Mouse (Mus musculus) spleen, postnatal 10 days (tissue): ENCODE measurements around the gene Prlh.

Experiments used
- DNase-seq, 2 experiments: peaks; one replicate each; pipeline ENCODE4 v3.0.0; 2021 to 2022; ENCODE audit warnings: low spot score in 2 of 2

Prlh gene

DNA sequence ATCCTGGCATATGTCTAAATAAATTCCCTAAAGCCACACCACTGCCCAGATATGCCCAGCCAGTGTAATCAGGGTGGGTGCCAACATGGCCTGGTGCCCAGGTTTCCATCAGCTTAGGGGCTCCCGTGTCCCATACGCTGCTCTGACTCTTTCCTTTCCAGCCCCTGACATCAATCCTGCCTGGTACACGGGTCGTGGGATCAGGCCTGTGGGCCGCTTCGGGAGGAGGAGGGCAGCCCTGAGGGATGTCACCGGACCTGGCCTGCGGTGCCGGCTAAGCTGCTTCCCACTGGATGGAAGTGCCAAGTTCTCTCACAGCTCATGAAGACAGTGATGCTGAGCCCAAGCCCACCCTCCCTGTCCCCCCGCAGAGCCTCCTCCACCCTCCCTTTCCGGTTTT is 780 bp downstream of the Prlh start:
- DNase-seq: no peak

DNA sequence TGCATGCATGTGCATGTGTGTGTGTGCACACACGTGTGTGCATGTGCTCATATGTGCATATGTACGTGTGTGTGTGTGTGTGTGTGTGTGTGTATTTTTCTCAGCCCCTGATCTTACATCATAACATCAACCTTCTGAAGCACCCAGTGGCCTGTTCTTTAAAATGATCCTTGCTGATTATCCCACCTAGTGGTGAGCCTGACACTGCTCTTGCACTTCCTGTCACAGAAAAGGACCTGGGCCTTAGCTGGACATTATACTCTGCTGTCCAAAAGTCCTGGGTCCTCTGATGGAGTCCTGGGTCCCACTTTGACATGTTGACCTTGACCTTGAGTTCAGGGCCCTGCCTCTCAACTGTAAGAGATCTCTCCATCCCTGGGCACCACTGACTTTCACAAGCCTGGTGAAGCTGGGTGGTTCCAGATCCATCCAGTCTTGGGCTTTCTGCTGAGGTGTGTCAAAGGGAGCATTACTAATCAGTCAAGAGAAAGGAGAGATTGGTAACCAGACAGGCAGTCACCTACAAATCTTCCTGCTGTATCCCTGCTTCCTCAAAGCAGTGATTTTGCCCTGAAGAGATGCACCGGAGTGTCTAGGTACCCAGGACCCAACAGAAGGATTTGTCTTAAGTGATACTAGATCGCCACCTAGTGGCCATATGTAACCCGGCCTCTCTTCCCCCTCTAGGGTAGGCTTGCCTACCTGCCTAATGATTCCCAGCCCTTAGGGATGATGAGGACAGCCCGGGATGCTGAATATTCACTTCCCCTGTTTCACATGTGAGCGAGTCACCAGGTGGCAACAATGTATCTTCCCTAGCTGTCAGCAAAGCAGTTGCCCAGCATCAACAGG is 3.6 kb downstream of the Prlh start:
- DNase-seq: peak in 1 of 2 experiments; percentile 39

DNA sequence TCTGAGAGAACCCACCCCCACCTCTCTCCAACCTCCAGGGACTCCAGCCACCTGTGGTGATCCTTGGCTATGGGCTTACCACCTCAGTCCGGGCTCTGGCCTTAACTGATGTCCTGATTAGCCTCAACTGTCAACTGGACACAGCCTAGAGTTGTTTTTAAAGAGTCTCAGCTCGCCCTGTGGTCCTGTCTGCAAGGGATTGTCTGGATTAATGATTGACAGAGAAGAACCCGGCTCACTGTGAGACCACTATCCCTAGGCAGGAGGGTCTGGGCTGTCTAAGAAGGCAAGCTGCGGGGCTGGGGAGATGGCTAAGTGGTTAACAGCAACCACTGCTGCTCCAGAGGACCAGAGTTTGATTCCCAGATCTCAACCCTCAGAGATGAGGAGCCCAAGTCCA is 9.6 kb downstream of the Prlh start:
- DNase-seq: no peak

DNA sequence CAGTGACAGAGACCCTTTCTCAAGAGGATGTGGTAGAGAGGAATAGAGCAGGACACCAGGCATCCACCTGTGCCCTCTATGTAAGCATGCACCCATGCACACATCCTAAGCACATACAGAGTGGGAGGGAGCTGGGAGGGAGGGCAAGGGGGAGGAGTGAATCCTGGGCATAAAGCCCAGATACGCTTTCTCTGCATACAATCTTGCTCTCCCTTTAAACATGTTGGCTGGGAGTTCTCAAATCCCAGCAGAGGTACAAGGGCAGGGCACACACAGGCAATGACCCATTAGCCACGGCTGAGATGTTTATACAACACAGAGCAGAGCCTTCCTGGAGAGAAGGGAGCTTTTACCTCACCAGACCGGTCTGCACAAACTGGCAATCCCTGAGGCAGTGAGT is 10.1 kb downstream of the Prlh start:
- no peak for DNase-seq

DNA sequence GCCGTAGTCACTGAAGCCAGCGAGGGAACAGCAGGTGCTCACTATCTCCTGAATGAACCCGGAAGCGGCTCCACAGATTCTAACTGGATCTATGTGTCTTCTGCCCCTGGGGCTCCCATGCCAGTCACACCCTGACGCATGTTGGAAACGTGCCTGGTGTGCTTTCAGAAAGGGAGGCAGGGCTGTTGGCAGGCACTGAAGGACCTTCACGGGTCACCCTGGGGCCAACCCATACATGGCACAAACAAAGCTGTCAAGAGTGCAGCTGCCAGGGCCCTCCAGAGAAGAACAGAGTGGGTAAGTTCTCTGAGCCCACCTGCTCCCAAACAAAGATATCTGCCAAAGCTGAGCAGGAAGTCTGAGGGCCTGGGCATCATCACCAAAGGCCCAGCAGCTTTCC is 14.7 kb downstream of the Prlh start:
- no peak for DNase-seq

DNA sequence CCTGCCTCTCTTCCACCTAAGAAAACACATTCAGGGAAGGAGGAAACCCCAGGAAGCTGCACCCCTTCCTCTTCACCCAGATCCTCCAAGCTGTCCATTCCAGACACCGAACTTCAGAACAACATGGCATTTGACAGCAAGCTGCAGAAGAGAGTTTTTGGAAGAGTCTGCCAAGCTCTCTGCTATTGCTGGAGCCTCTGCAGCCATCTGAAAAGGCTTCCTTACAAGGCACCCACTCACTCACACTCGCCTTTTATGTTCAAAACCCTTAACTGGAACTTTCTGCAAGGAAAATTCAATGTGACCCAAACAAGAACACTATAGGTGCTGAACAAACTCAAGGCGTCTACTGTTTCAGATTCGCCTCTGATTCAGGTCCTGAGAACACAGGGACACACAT is 15.7 kb downstream of the Prlh start:
- no peak for DNase-seq

DNA sequence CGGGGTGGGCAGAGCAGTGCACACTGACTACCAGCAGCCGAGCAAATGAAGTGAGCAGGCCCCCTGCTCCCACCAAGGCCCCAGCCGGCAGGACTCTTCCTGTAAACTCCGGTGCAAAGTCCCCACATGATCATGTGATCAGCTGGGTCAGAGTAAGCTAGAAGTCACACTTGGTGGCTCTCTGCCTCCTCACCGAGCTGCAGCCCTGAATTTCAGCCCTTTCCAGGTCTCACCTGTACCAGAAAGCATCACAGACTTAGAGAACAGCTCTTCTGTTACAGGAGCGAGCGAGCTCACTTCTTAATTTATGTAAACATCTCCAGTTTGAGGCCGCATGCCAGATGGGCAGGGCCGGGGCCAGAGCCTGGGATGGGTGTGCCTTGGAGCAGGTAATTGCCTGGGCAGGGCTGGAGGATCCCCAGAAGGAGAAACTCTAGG is 16.5 kb downstream of the Prlh start, which contains the start of gene Rab17:
Rab17 (minus strand) TSS at position 315 of the 438 bp plus-strand sequence.
- no peak for DNase-seq

DNA sequence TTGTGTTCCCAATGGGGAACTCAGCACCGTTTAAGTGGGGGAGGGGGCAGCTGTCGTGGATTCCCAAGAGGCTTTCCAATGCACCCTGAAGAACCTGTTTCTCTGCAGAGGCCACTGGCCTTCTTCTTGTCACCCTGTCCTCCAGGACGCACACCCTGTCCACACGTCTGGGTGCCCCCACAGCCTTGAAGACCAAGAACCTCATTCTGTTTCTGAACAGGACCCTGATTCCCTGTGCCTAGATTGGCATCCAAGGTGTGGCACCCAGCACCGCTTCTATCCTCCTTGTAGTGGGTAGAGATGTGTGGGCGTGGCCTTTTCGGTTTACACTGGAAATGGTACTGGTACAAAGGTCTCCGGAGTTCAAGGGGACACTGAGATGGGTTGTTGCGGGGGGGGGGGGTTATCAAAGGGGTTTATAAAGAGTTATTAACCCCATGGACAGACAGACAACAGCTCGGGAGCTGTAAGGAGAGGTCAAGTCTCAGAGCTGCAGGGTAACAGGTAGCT is 17.0 kb downstream of the Prlh start:
- DNase-seq: no peak

DNA sequence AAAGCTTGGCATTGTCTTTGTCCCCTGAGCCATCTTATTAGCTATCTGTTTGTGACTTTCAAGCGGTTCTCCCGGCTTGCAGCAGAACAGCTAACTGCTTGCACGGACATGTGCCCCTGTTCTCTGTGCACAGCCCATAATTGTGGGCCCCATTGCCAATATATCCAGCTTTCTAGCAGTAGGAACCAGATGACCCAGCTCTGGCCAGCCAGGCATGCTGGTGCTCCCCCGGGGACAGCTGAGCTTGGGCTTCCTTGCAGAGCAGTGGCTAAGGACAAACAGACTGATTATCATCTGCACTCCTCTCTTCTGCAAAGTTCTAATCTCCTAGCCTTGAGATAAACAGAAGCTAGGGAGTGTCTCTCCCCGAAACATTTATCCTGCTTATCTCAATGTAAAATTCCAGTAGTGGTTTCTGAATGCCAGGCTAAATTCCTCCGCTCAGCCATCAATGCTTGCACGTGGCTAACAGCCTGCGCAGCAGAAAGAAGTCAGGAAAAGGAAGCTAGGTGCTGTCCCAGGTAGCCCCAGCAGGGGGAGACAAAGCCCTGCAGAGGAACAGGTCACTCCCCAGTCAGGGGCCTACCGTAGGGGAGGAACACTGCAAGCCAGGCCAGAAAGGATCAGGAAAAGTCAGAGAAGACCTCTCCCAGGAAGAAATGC is 20.1 kb downstream of the Prlh start:
- DNase-seq: peak; percentile 73 to 87

DNA sequence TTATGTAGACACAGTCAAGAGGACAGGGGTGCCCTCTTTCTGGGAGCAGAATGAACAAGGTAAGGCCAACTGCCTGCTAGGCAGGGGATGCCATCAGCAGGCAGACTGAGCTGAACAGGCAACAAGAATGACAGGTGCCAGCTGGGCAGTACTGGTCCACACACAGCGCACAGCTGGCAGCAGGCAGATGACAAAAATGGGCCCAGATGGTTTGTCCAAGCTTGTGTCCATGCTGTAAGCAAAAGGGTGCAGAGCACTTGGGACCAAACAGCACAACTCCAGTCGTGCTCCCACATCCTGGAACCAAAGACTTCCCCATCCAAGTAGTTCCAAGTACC is 20.6 kb downstream of the Prlh start:
- no peak for DNase-seq

DNA sequence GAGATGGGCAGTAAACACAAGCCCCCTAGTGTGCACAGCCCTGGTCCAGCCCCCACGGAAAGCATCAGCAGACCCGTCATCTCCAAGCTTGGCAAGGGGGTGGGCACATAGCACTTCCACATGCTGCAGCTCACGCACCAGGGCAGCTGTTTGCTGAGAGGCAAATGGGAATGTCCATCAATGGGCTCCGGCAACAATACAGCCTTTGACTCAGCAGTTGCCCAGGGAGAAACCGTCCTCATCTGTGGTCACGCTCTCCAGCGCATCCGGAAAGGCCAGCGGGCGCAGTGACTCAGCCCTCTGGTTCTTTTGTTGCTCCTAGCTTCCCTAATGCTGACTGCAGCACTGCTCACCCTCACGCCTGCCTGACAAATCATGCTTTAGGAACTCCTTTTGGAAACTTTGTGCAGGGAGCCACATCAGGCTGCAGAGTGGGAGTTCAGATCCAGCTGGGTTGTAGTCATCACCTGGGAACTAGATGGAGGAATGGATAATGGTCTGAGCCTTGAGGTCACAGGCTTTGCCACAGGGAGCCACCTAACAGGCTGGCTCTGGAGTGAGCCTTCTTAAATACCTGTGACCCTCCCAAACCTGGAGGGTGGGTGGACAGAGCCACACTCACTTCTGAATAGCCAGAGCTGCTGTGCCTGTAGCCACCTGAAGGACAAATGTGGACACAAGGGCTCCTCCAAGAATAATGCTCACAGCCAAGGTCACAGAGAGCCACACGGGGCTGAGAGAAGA is 22.2 kb downstream of the Prlh start:
- no peak for DNase-seq

DNA sequence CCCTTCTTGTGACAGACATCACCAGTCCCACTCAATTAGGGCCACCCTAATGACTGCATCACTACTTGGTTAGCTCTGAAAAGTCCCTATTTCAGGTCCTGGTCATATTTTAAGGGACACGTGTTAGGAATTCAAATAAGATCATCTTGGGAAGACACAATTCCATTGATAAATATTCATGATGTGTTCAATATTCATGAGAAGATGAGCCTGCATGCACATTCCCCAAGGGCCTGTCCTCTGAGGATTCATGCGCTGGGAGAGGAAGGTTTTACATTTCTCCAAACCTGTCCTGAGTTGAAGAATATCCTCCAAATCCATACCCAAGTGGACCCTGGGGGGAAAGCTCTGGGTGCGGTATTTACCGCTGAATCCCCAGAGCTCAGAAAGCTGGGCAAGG is 23.1 kb downstream of the Prlh start:
- DNase-seq: no peak

DNA sequence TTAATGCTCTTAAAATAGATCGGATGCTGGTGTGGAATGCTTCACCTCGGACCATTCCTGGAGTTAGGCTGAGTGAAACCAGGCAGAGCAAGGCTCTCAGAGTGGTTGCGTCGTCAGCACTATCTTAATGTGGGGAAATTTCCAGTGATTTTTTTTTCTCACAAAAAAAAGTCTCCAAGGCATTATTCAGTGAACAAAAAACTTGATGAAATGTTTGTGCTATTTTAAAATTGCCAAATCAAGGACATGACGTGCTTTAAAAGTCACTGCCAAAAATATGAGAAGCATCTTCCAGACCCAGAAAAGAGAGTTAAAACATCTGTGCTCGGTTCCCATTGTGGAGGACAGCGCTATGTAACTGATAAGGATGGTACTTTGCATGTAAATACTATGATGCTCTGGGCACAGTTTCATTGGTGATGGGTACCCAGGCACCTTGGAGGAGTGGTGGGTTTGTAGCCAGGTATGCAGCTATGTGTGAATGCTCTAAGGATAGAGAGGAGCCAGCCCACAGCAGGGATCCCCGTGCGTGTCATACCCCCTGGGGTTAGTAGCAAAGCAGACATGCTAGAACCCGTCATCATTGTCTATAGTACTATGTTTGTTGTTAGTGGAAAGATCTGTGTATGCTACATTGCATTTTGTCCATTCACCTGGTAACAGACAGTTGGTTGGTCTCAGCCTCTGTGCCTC is 27.9 kb downstream of the Prlh start:
- no peak for DNase-seq

DNA sequence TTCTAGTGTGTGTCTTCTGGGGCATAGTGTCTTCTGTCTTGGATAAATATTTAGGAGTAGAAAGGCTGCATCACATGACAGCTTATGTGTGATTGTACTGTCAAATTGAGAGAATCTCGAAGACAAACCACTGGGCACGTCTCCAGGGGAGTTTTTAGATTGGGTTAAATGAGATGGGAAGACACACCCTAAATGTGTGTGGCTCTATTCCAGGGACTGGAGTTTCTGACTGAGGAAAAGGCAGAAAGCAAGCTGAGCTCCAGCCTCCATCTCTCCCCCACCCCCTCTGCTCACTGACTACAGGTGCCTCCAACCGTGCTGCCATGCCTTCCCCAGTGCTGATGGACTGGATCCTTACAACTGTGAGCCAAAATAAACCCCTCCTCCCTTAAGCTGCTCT is 28.4 kb downstream of the Prlh start:
- DNase-seq: no peak

DNA sequence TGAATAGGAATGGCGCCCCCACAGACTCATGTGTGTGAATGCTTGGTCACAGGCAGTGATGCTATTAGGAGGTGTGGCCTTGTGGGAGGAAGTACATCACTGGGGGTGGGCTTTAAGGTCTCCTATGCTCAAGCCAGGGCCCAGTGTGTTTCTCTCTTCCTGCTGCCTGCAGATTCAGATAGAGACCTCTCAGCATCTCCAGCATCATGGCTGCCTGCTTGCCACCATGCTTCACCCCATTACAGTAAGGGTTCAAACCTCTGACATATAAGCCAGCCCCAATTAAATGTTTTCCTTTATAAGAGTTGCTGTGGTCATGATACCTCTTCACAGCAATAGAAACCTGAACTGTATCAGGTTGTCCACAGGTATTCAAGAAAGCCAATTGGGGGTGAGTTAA is 43.0 kb downstream of the Prlh start:
- no peak for DNase-seq

DNA sequence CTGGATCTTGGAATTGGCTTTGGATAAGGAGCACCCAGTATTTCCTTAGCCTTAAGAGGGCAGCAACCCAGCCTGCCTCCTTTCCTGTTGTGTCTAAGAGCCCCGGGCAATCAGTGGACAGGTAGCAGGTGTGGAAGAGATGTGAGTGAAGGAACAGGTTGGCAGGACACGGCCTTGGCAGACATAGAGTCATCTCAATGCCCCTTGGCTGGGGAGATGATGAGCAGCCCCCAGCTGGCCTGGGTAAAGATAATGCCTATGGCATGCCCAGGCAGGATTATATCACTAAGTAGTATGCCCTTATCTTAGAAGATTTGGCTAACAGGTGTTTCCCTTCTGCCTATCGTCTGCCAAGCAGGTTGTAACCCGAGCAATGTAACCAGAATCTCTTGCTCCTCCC is 44.2 kb downstream of the Prlh start:
- DNase-seq: no peak

DNA sequence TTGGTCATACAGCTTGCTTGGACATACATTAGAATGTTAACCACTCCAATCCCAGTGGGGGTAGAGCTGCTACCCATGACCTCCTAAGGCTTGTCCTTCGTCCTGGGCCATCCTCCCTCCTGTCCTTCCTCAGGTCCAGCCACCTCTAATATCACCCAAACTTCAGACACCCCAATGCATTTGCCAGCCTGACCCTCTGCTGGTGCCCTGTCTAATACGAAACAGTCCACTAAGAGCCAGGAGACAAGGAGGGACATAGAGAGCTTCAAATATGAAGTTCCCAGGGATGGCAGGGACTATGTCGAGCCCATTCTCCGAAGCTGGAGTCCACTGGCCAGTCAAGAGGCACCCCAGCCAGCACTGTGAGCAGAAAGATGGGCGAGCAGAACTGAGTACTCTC is 44.7 kb downstream of the Prlh start:
- no peak for DNase-seq

DNA sequence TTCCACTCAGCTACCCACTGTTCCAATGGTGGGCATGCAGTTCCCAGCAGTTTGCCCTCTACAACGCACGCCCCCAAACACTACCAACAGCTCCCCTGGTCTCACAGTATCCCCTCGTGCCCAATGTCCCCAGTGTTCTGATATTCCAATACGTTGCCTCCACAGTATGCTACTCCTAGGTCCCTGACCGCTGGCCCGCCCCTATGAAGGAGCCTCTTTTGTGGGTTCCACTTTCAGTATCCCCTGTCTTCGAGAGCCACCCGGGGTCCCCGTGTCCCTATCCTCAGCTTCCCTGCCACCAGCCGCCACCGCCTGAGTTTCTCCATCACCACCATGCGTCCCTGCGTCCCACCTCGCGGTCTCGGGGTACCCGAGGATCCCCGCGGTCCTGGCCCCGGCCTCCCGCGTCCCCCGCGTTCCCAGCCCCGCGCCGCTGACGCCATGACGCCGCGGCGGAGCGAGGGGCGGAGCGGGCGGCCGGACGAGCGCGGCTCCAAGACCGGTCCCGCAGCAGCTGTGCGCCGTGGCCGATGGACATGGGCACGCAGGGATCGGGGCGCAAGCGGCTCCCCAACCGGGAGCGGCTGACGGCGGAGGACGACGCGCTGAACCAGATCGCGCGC is 45.5 kb downstream of the Prlh start, which contains the start of gene Lrrfip1:
Lrrfip1 (plus strand) TSS at position 470 of the 623 bp plus-strand sequence.
- DNase-seq: peak; percentile 26 to 28

DNA sequence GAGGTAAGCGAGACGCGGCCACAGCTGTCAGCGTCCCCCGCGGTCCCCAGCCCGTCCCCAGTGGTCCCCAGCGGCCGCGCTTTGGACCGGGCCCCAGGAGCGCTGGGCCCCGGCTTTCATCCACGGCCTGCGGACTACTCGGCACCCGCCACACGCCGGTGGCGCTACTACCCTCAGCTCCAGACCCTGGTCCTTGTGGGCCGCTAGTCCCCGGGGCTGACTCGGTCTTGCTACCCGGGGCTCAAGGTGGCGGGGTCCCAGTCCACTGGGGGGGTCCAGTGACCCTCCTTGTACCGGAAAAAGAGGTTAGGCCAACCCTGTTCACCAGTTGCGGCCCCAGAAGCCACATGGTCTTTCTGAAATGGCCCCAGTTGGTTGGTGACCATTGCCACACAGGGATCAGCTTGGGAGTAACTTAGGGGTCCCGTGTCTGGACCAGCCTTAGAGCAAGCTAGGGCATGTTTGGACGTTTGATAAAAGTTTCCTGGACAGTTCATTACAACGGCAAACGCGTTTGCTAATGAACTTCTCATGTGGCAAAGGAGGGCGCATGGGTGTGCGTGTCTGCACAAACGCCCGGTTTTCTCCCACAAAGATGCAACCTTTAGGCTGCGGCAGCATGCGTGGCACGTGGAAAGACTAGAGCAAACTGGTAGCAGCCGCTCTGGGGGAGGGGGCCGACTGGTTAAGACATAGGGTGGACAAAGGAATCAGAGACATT is 46.1 kb downstream of the Prlh start:
- DNase-seq: peak in 1 of 2 experiments; percentile 25

DNA sequence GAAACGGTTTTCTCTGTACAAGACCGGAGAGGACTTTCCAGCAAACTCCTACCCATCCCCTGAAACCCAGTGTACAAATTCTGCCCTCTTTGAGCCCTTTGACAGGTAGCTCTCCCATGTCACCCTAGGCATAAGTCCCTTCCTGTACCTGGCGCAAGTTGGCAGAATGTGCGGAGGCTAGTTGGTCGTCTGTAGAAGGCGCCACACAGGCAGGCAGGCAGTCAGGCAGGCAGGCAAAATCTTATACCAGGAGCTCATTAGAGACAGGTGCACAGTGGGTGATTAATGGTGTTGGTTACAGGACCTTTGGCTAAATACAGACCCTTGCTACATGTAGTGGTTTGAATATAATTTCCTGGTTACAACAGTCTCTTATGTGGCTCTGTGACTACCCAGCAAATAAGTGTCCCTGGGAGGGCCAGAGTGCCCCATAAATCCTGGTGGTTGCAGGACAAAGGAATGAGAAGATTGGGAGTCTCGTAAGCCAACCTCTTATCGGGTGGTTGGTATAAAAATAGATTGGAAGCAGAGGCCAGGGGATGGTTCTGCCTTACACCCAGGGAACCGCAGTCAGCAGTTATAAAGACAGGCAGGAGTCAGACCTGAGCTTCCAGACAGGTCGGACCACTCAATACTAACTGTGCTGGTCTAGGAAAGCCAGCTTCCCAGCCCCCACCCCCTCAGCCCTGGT is 47.1 kb downstream of the Prlh start:
- no peak for DNase-seq
